Mouse (Mus musculus) MN1 (cell line): ENCODE measurements around the gene Glis3.

Source experiments
- DNase-seq: peaks from one replicate; pipeline ENCODE4 v3.0.0-alpha.2; 2016; ENCODE audit warnings: low spot score

Glis3 gene

GRCm38 (mm10) chr19:28591736-28592477 is 88.0 kb downstream of the Glis3 start:
- DNase-seq = no peak

GRCm38 (mm10) chr19:28580499-28580898 is 99.4 kb downstream of the Glis3 start:
- no peak for DNase-seq

- DNase-seq = no peak
These were observed 100.0 kb downstream of the Glis3 start for GRCm38 (mm10) chr19:28579724-28580375.

- no peak for DNase-seq
These were observed 102.9 kb downstream of the Glis3 start for GRCm38 (mm10) chr19:28577023-28577422.

GRCm38 (mm10) chr19:28576619-28577018 is 103.3 kb downstream of the Glis3 start:
- no peak for DNase-seq

- no peak for DNase-seq
These were observed 106.2 kb downstream of the Glis3 start for GRCm38 (mm10) chr19:28573641-28574040.

- no peak for DNase-seq
These were observed 110.0 kb downstream of the Glis3 start for GRCm38 (mm10) chr19:28569856-28570255.

GRCm38 (mm10) chr19:28567100-28567499 is 112.8 kb downstream of the Glis3 start:
- DNase-seq = no peak

GRCm38 (mm10) chr19:28566554-28566953 is 113.3 kb downstream of the Glis3 start:
- no peak for DNase-seq

- no peak for DNase-seq
These were observed 118.2 kb downstream of the Glis3 start for GRCm38 (mm10) chr19:28561697-28562002.

- DNase-seq = no peak
These were observed 118.8 kb downstream of the Glis3 start for GRCm38 (mm10) chr19:28560801-28561696.

- DNase-seq = no peak
These were observed 120.0 kb downstream of the Glis3 start for GRCm38 (mm10) chr19:28559836-28560235.

- DNase-seq = no peak
These were observed 120.5 kb downstream of the Glis3 start for GRCm38 (mm10) chr19:28559400-28559799.

- no peak for DNase-seq
These were observed 121.2 kb downstream of the Glis3 start for GRCm38 (mm10) chr19:28558661-28559060.

GRCm38 (mm10) chr19:28557559-28558328 is 122.1 kb downstream of the Glis3 start:
- no peak for DNase-seq

- no peak for DNase-seq
These were observed 124.5 kb downstream of the Glis3 start for GRCm38 (mm10) chr19:28555181-28555929.

- no peak for DNase-seq
These were observed 129.3 kb downstream of the Glis3 start for GRCm38 (mm10) chr19:28550611-28551010.

GRCm38 (mm10) chr19:28546933-28547332 is 132.9 kb downstream of the Glis3 start:
- no peak for DNase-seq

GRCm38 (mm10) chr19:28545493-28545892 is 134.4 kb downstream of the Glis3 start:
- DNase-seq = no peak

GRCm38 (mm10) chr19:28538813-28539212 is 141.1 kb downstream of the Glis3 start:
- DNase-seq = no peak

GRCm38 (mm10) chr19:28534964-28535363 is 144.9 kb downstream of the Glis3 start:
- no peak for DNase-seq
